Mouse (Mus musculus) stomach, postnatal 0 days (tissue): ENCODE results near the gene Cldn7. TPM values are rescaled to one million over a fixed set of nuclear protein-coding genes. Genes with fewer than 3 reads are reported as not detected.
"Not testable (repeated sequence)": the region's sequence is repeated elsewhere in the genome, so short reads cannot be mapped to it uniquely, and the experiment has no call there.

Source experiments
- ATAC-seq: fragments of 200-750 bp; cut with Nextera tagmentation; 2 replicates; pipeline ENCODE4 v1.8.0; 2017; ENCODE audit not compliant: low FRiP score, low TSS enrichment
- DNase-seq: peaks from one replicate; pipeline ENCODE4 v3.0.0-alpha.2; 2016; ENCODE audit warnings: low spot score
- H3K27ac ChIP-seq: fragments of 300-500 bp; sonication (generic); replicated peaks from 2 replicates; pipeline ENCODE4 v1.5.1; 2014; ENCODE audit warnings: mild to moderate bottlenecking, control low read depth
- H3K27me3 ChIP-seq: fragments of 300-500 bp; sonication (generic); 2 replicates; pipeline ENCODE4 v1.6.1; 2014; ENCODE audit warnings: low read length; ENCODE audit not compliant: control insufficient read depth, insufficient read depth
- H3K36me3 ChIP-seq: fragments of 300-500 bp; sonication (generic); 2 replicates; pipeline ENCODE4 v1.6.1; 2014; ENCODE audit warnings: low read length, mixed read lengths; ENCODE audit not compliant: control insufficient read depth, insufficient read depth
- H3K4me1 ChIP-seq: fragments of 300-500 bp; sonication (generic); replicated peaks from 2 replicates; pipeline ENCODE4 v1.6.1; 2014; ENCODE audit warnings: antibody characterized with exemption; ENCODE audit not compliant: control insufficient read depth, insufficient read depth
- H3K4me2 ChIP-seq: fragments of 300-500 bp; sonication (generic); replicated peaks from 2 replicates; pipeline ENCODE4 v1.6.1; 2014; ENCODE audit warnings: low read depth, mild to moderate bottlenecking, control low read depth, moderate library complexity
- H3K4me3 ChIP-seq: fragments of 300-500 bp; sonication (generic); 2 replicates; pipeline ENCODE4 v1.5.1; 2014; ENCODE audit warnings: low read depth, low read length, control low read depth
- H3K9ac ChIP-seq: fragments of 300-500 bp; sonication (generic); 2 replicates; pipeline ENCODE4 v1.6.1; 2014; ENCODE audit warnings: mild to moderate bottlenecking, low read length, control low read depth, mixed read lengths
- H3K9me3 ChIP-seq: fragments of 300-500 bp; sonication (generic); 2 replicates; pipeline ENCODE4 v1.6.1; 2016; ENCODE audit warnings: low read length; ENCODE audit not compliant: control insufficient read depth
- CTCF ChIP-seq: IDR thresholded peaks from 2 replicates; pipeline ENCODE4 v1.5.1; 2016; ENCODE audit warnings: antibody characterized with exemption, low read depth, mild to moderate bottlenecking, moderate library complexity
- EP300 ChIP-seq: optimal IDR thresholded peaks from 2 replicates; pipeline ENCODE3; 2016; ENCODE audit warnings: antibody characterized with exemption
- WGBS: fragments of 180-500 bp; shearing (Covaris S2); extraction: QIAGEN DNeasy Blood & Tissue Kit; methylation state at CpG from one replicate; pipeline ENCODE4 v1.1.7; 2014; 5-methylcytosine and 5-hydroxymethylcytosine counted together
- polyA plus RNA-seq: library from polyadenylated mRNA; unstranded; fragments of >200 nt; fragmentation: Nextera tagmentation; extraction: Ambion mirVana; gene quantifications from 2 replicates; pipeline ENCODE4 v1.2.1, GENCODE M21; 2015

Gene Cldn7
- polyA plus RNA-seq, result 119 and 125 TPM in 2 replicates

- 14% methylated on average over 24 of the region's 24 CpGs for WGBS
- peaks cover 6% of the 10 kb centered on the region; the same call in 1 of the 2 replicates for H3K27me3 ChIP-seq
- no peaks in the 10 kb centered on the region for H3K9me3 ChIP-seq
- H3K4me3 ChIP-seq, result peak within 1 kb of the TSS; percentile 43
- no peak for ATAC-seq
- peak within 1 kb of the TSS; percentile 65 for H3K4me2 ChIP-seq
- H3K4me1 ChIP-seq, result peaks cover 2% of the 10 kb centered on the region; the same call in 1 of the 2 replicates
- H3K27ac ChIP-seq, result peak within 1 kb of the TSS; percentile 59; the same call in 1 of the 2 replicates
- DNase-seq, result peak; percentile 34
- peak within 1 kb of the TSS; percentile 59; the same call in 1 of the 2 replicates for H3K9ac ChIP-seq
- peaks cover 6% of the 10 kb centered on the region; the same call in 1 of the 2 replicates for H3K36me3 ChIP-seq
- no peak for TF ChIP-seq EP300
- TF ChIP-seq CTCF, result no peak
Observed at GRCm38 (mm10) chr11:69964650-69965270, at the start of gene Cldn7. Gene Cldn7 (plus strand): TSS chr11:69964779.

GRCm38 (mm10) chr11:69914917-69915430 lies 49.6 kb upstream of the Cldn7 start:
- Histone ChIP-seq H3K9ac (no peak overlapping the region; the same call in 1 of the 2 replicates), H3K4me1 (peaks cover 5% of the 10 kb centered on the region; the same call in 1 of the 2 replicates), H3K27ac (no peak overlapping the region), H3K27me3 (no peaks in the 10 kb centered on the region), H3K4me2 (peak overlapping the region; percentile 93), H3K9me3 (no peaks in the 10 kb centered on the region), H3K4me3 (no peak overlapping the region), H3K36me3 (peaks cover 30% of the 10 kb centered on the region)
- DNase-seq (no peak), ATAC-seq (no peak)
- TF ChIP-seq CTCF, result no peak
- TF ChIP-seq EP300, result no peak
- WGBS, result 30% methylated on average over 9 of the region's 9 CpGs

- no peak for ATAC-seq
- no peak overlapping the region for H3K27ac ChIP-seq
- H3K9ac ChIP-seq, result no peak overlapping the region
- H3K4me3 ChIP-seq, result no peak overlapping the region
- H3K9me3 ChIP-seq, result no peaks in the 10 kb centered on the region
- no peak for DNase-seq
- peaks cover 26% of the 10 kb centered on the region for H3K36me3 ChIP-seq
- no peak for TF ChIP-seq EP300
- no peak for TF ChIP-seq CTCF
- H3K4me2 ChIP-seq, result no peak overlapping the region
- H3K4me1 ChIP-seq, result peaks cover 5% of the 10 kb centered on the region; the same call in 1 of the 2 replicates
- no peaks in the 10 kb centered on the region for H3K27me3 ChIP-seq
- 66% methylated on average over 5 of the region's 5 CpGs for WGBS
Observed at GRCm38 (mm10) chr11:69915667-69916627, 48.6 kb upstream of the Cldn7 start.

- not testable (repeated sequence) for ATAC-seq, H3K27me3 ChIP-seq, DNase-seq, H3K27ac ChIP-seq, H3K9me3 ChIP-seq, H3K4me1 ChIP-seq, H3K9ac ChIP-seq, H3K4me3 ChIP-seq, H3K4me2 ChIP-seq
- WGBS, result 51% methylated on average over 7 of the region's 7 CpGs
- H3K36me3 ChIP-seq, result peaks cover 25% of the 10 kb centered on the region
Observed at GRCm38 (mm10) chr11:69916652-69917378, 47.8 kb upstream of the Cldn7 start.

- Histone ChIP-seq H3K9ac (no peak overlapping the region), H3K36me3 (peaks cover 21% of the 10 kb centered on the region), H3K9me3 (no peaks in the 10 kb centered on the region), H3K4me1 (peaks cover 5% of the 10 kb centered on the region; the same call in 1 of the 2 replicates), H3K27me3 (no peaks in the 10 kb centered on the region), H3K27ac (no peak overlapping the region), H3K4me2 (no peak overlapping the region), H3K4me3 (no peak overlapping the region)
- 79% methylated on average over 8 of the region's 8 CpGs for WGBS
- ATAC-seq (no peak), DNase-seq (no peak)
- no peak for TF ChIP-seq CTCF
- no peak for TF ChIP-seq EP300
Observed at GRCm38 (mm10) chr11:69917379-69917948, 47.1 kb upstream of the Cldn7 start.
